Mouse (Mus musculus) MEL (cell line): ENCODE data around the gene Rcbtb2.

ENCODE experiments used
- CTCF ChIP-seq, 3 experiments: IDR thresholded peaks in 2 of 3; conservative IDR thresholded peaks in 1 of 3; 2 replicates each; pipeline ENCODE4 v1.5.1; 2011 to 2012; ENCODE audit warnings: low read length in 3 of 3, low read depth in 2 of 3, mild to moderate bottlenecking in 2 of 3, improper control_type of control experiment in 1 of 3, inconsistent platforms in 1 of 3, mixed read lengths in 1 of 3, moderate library complexity in 1 of 3; ENCODE audit not compliant: control insufficient read depth in 1 of 3, insufficient read depth in 1 of 3, poor library complexity in 1 of 3, severe bottlenecking in 1 of 3
- GATA1 ChIP-seq: IDR thresholded peaks from 2 replicates; pipeline ENCODE4 v1.6.1; 2011; ENCODE audit warnings: low read depth, low read length, improper control_type of control experiment
- KAT2A ChIP-seq: conservative IDR thresholded peaks from 2 replicates; pipeline ENCODE4 v1.6.1; 2012; ENCODE audit warnings: low read depth, low read length, improper control_type of control experiment, inconsistent platforms
- POLR2A ChIP-seq, 2 experiments: IDR thresholded peaks; 2 replicates each; pipeline ENCODE4 v1.6.1; 2011 to 2012; ENCODE audit warnings: low read length in 2 of 2, mild to moderate bottlenecking in 2 of 2, control low read depth in 1 of 2, improper control_type of control experiment in 1 of 2, low read depth in 1 of 2, moderate library complexity in 1 of 2; ENCODE audit not compliant: control insufficient read depth in 1 of 2, insufficient read depth in 1 of 2, poor library complexity in 1 of 2
- USF2 ChIP-seq, 2 experiments: IDR thresholded peaks; 2 replicates each; pipeline ENCODE4 v1.6.1; 2011 to 2012; ENCODE audit warnings: improper control_type of control experiment in 2 of 2, low read length in 2 of 2, borderline replicate concordance in 1 of 2, inconsistent platforms in 1 of 2, low read depth in 1 of 2, mild to moderate bottlenecking in 1 of 2; ENCODE audit not compliant: insufficient read depth in 1 of 2

- TF ChIP-seq POLR2A (IDR thresholded peaks at IDR 0.05; ENCODE audit: control insufficient read depth in 1 of 2, insufficient read depth in 1 of 2, low read depth in 1 of 2, low read length in 2 of 2, poor library complexity in 1 of 2), result no peak
- no peak for TF ChIP-seq USF2 (IDR thresholded peaks at IDR 0.05; ENCODE audit: borderline replicate concordance in 1 of 2, insufficient read depth in 1 of 2, low read depth in 1 of 2, low read length in 2 of 2)
- no peak for TF ChIP-seq CTCF (IDR thresholded peaks at IDR 0.05 in 2 of 3, conservative IDR thresholded peaks at IDR 0.05 in 1 of 3; ENCODE audit: control insufficient read depth in 1 of 3, insufficient read depth in 1 of 3, low read depth in 2 of 3, low read length in 3 of 3, poor library complexity in 1 of 3, severe bottlenecking in 1 of 3)
- no peak for TF ChIP-seq KAT2A
- TF ChIP-seq GATA1, result no peak
Observed at GRCm38 (mm10) chr14:73087746-73088145, 35.1 kb upstream of the Rcbtb2 start.
